Mouse (Mus musculus) thymus, adult 2 months (tissue): Measurements from ENCODE around the gene Gm10273.

ENCODE experiments used
- CTCF ChIP-seq: fragments of 200-500 bp; IDR thresholded peaks from 2 replicates; pipeline ENCODE4 v1.5.1; 2012; ENCODE audit warnings: mild to moderate bottlenecking, control low read depth, low read length, moderate library complexity, borderline replicate concordance; ENCODE audit not compliant: control insufficient read depth, poor library complexity, insufficient read depth; ENCODE audit errors: extremely low read depth
- POLR2A ChIP-seq: fragments of 200-500 bp; IDR thresholded peaks from 2 replicates; pipeline ENCODE4 v1.6.1; 2012; ENCODE audit warnings: mild to moderate bottlenecking, low read length, control low read depth, moderate library complexity; ENCODE audit not compliant: control insufficient read depth, poor library complexity, insufficient read depth; ENCODE audit errors: extremely low read depth

GRCm38 (mm10) chr10:59416623-59417022 lies 21.2 kb downstream of the Gm10273 start:
- TF ChIP-seq CTCF, result no peak
- no peak for TF ChIP-seq POLR2A
